Mouse (Mus musculus) cerebellum, adult 2 months (tissue): ENCODE measurements around the gene Slc4a7.

Source experiments
- CTCF ChIP-seq: fragments of 200-500 bp; IDR thresholded peaks from 2 replicates; pipeline ENCODE4 v1.5.1; 2011; ENCODE audit warnings: low read depth, mild to moderate bottlenecking, control low read depth, low read length, moderate library complexity, borderline replicate concordance; ENCODE audit not compliant: insufficient read depth
- POLR2A ChIP-seq: fragments of 200-500 bp; IDR thresholded peaks from 2 replicates; pipeline ENCODE4 v1.6.1; 2011; ENCODE audit warnings: low read length, control low read depth, borderline replicate concordance; ENCODE audit not compliant: insufficient read depth

DNA sequence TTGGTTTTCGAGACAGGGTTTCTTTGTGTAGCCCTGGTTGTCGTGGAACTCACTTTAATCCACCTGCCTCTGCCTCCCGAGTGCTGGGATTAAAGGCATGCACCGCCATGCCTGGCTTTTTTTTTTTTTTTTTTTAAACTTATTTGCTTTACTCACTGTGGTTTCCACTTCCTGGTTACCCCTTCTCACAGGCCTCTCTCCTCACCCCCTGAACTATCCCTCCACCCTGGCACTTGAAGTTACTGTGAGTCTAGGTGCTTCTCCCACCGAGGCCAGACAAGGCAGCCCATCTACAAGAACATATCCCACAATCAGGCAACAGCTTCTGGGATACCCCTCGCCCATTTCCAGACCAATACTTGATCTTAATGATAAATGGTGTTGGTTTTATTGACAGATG lies 14.8 kb downstream of the Slc4a7 start:
- TF ChIP-seq CTCF: no peak
- no peak for TF ChIP-seq POLR2A
